Mouse (Mus musculus) C2C12 (cell line): Measurements from ENCODE around the gene Rock2.

Source experiments
- CEBPB ChIP-seq: IDR thresholded peaks from one replicate; pipeline ENCODE4 v1.6.1; 2011; ENCODE audit warnings: low read depth, mild to moderate bottlenecking, control low read depth, moderate library complexity
- CTCF ChIP-seq: IDR thresholded peaks from one replicate; pipeline ENCODE4 v1.5.1; 2011; ENCODE audit not compliant: control insufficient read depth, insufficient read depth, insufficient read length
- FOSL1 ChIP-seq: IDR thresholded peaks from one replicate; pipeline ENCODE4 v1.8.0; 2011; ENCODE audit warnings: mild to moderate bottlenecking, low read length; ENCODE audit not compliant: poor library complexity, insufficient read depth, severe bottlenecking
- MAX ChIP-seq: IDR thresholded peaks from one replicate; pipeline ENCODE4 v1.6.1; 2011; ENCODE audit warnings: mild to moderate bottlenecking, control low read depth
- MYOD1 ChIP-seq: IDR thresholded peaks from one replicate; pipeline ENCODE4 v1.6.1; 2011; ENCODE audit warnings: low read depth; ENCODE audit not compliant: control insufficient read depth, insufficient read length
- MYOG ChIP-seq: IDR thresholded peaks from one replicate; pipeline ENCODE4 v1.6.1; 2011; ENCODE audit not compliant: control insufficient read depth, insufficient read length; ENCODE audit errors: extremely low read depth
- USF1 ChIP-seq: IDR thresholded peaks from one replicate; pipeline ENCODE4 v1.6.1; 2011; ENCODE audit warnings: low read depth, mild to moderate bottlenecking, control low read depth, moderate library complexity

- peak; percentile 57 for TF ChIP-seq MAX
- TF ChIP-seq CTCF: no peak
- TF ChIP-seq MYOG: no peak
- TF ChIP-seq USF1: peak; percentile 50
- peak; percentile 68 for TF ChIP-seq CEBPB
- peak; percentile 82 for TF ChIP-seq MYOD1
- TF ChIP-seq FOSL1: peak; percentile 40
Measured at GRCm38 (mm10) chr12:16853431-16854165, 41.1 kb upstream of the Rock2 start.
